Mouse (Mus musculus): ENCODE data around the gene Timeless. TPM values are rescaled to one million over a fixed set of nuclear protein-coding genes. Genes with fewer than 3 reads are reported as not detected.
A peak's percentile ranks its signal among the peaks of the same experiment; 100 is the strongest.
"Not testable (repeated sequence)": the region's sequence is repeated elsewhere in the genome, so short reads cannot be mapped to it uniquely, and the experiment has no call there.

The Timeless gene
- polyA plus RNA-seq, 1 experiment: 5.1 TPM

GRCm38 (mm10) chr10:128212148-128212547 is 19.7 kb upstream of the Timeless start:
- DNase-seq (ENCODE audit: extremely low spot score in 1 of 2, low spot score in 1 of 2): no peak

DNA sequence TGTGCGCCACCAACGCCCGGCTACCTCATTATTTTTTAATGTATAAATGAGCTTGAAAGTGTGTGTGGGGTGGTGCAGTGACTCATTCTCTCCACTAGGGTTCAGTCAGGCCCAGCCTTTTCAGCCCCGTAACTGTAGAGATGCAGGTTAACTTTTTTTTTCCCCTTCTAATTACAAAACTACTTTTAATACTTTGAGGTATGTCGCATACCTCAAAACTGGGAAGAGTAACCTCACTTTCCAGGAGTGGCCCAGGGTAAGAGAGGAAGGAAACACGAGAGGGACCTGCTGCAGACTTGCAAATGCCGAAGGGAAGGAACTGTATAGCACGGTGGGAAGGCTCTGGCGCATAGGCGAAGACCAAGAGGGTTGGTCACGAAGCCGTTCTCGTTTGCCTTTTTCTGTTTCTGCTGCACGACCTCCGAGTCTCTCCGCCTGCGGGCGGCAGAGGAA is 19.0 kb upstream of the Timeless start:
- peak in 1 of 2 experiments; percentile 84 for DNase-seq (ENCODE audit: extremely low spot score in 1 of 2, low spot score in 1 of 2)

DNA sequence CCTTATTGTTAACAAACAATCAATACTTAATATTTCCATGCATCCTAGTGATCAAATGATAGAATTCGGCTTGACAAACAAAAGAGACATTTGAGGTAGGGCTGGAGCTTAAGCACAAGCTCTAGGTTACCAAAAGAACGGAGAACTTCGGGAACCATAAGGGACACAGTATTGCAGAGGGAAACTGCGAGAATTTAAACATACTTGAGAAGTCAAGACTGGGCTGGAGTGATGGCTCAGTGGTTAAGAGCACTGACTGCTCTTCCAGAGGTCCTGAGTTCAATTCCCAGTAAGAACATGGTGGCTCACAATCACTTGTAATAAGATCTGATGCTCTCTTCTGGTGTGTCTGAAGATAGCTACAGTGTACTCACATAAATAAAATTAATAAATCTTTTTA is 17.8 kb upstream of the Timeless start:
- not testable (repeated sequence) for DNase-seq (ENCODE audit: extremely low spot score in 1 of 2, low spot score in 1 of 2)

DNA sequence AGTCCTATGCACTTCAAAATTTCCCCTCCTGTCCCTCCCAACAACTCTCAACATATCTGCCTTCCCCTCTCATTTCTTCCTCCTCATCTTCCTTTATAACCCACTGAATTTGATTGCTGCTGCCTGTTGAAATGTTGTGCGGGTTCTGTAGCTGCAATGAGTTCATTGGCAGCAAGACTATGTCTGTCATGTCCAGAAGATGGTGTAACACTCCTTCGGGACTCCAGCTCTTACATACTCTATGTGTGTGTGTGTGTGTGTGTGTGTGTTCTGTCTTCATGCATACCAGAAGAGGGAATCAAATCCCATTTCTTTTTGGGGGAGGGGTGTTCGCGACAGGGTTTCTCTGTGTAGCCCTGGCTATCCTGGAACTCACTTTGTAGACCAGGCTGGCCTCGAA is 16.9 kb upstream of the Timeless start:
- DNase-seq (ENCODE audit: extremely low spot score in 1 of 2, low spot score in 1 of 2): no peak

DNA sequence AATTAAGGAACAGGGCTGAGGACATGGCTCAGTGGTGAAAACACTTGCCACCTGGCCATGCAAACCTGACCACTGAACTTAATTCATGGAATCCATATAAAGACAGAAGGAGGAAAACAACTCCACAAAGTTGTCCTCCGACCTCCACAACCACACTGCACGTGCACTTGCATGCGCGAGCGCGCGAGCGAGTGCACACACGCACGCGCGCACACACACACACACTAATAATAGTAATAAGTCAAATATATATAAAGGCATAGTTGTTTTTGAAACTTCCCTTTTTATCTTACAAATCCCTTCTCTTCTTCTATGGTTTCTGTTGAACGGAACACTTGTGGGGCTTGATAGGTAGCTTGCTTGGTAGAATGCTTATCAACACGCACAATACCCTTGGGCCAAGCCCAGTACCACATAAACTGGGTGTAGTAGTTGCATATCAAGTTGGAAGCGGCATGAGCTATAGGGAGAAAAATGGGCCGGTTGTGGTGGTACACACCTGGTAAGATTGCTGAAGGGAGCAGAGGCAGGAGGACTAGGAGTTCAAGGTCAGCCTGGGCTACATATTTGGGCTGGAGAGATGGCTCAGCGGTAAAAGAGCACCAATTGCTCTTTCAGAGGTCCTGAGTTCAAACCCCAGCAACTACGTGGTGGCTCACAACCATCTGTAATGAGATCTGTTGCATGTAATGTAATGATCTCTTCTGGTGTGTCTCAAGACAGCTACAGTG is 13.3 kb upstream of the Timeless start:
- no peak for DNase-seq (ENCODE audit: extremely low spot score in 1 of 2, low spot score in 1 of 2)

- no peak for DNase-seq (ENCODE audit: extremely low spot score in 1 of 2, low spot score in 1 of 2)
These were observed 10.2 kb upstream of the Timeless start for GRCm38 (mm10) chr10:128221533-128222286.

GRCm38 (mm10) chr10:128225064-128225463 is 6.8 kb upstream of the Timeless start:
- no peak for DNase-seq (ENCODE audit: extremely low spot score in 1 of 2, low spot score in 1 of 2)

DNA sequence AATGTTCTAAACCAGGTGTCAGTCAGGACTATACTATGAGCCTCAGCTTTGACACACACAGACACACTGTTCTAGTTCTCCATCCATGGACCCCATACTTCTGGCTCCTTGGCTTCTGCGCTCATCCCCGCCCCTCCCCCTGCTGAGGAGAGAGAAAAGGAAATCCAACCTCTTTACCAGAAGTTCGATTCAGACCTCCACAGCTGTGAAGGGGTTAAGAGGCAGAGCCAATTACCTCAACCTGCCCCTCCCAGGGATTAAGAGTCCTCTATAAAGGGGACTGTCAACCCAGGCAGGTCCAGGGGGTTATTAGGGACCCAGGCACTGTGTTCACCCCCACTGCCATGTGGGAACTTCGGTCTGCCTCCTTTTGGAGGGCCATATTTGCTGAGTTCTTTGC is 6.3 kb upstream of the Timeless start, which contains the start of gene Mip:
Mip (plus strand) TSS at position 301 of the 400 bp plus-strand sequence.
- DNase-seq (ENCODE audit: extremely low spot score in 1 of 2, low spot score in 1 of 2): no peak

DNA sequence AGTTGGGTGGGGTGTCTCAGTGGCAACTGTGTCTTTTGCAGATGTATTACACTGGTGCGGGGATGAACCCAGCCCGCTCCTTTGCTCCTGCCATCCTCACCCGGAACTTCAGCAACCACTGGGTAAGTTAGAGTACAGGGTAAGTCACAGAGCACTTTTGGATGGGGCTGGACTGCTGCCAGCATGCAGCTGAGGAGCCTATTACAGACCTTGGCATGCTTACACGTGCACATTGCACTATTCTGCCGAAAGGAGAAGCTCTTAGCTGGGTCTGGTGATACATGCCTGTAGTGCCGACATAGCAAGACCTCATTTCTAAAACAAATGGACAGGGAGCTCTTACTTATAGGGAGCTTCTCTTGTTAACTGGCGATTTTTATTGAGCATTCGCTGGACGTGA is 4.3 kb upstream of the Timeless start:
- no peak for DNase-seq (ENCODE audit: extremely low spot score in 1 of 2, low spot score in 1 of 2)

DNA sequence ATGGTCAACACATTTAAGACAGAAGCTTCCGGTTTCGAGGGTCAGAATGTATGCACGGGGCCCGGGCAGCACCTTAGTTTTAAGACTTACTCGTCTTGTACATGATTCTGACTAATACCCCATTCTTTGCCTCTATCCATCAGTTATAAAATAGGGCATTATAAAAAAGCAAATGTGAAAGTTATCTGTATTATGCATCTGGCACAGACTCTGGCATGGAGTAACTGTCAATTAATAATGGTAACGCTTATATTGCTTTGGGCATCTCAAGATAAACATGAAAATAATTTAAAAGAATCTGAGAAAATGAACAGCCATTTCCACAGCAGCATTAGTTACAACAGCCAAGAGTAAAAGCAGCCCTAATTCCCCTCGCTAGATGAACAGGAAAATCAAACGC is 3.9 kb upstream of the Timeless start:
- DNase-seq (ENCODE audit: extremely low spot score in 1 of 2, low spot score in 1 of 2): no peak

GRCm38 (mm10) chr10:128230582-128230981 is 1.3 kb upstream of the Timeless start:
- DNase-seq (ENCODE audit: extremely low spot score in 1 of 2, low spot score in 1 of 2): no peak

- DNase-seq (ENCODE audit: extremely low spot score in 1 of 2, low spot score in 1 of 2): no peak
These were observed 719 bp upstream of the Timeless start for GRCm38 (mm10) chr10:128231146-128231545.

DNA sequence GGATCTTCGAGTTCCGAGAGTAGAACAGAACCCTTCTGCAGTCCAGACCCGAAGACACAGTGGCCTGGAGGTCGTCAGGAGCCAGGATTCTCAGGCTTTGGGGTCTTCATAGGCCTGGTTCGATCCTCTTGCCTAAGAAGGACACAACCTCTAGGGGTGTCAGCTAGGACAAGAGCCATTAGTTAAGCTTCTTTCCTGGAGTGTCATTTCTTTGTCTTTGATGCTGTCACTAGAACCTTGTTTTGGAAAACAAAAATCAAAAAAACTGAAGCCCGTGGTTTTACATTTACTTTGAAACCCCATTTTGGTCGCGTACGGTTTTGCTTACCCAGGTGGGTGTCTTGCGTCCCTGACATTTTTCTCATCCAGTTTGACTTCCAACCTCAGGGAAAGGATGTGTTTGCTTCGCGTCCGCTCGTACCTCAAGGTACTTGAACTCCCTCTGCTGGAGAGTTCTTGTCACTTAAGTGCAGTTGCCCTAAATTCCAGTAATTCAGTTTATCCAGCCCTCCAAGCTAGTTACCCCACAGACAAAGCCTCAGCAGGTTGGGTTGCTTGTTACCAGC is 638 bp downstream of the Timeless start:
- DNase-seq (ENCODE audit: extremely low spot score in 1 of 2, low spot score in 1 of 2): peak in 1 of 2 experiments; percentile 85

DNA sequence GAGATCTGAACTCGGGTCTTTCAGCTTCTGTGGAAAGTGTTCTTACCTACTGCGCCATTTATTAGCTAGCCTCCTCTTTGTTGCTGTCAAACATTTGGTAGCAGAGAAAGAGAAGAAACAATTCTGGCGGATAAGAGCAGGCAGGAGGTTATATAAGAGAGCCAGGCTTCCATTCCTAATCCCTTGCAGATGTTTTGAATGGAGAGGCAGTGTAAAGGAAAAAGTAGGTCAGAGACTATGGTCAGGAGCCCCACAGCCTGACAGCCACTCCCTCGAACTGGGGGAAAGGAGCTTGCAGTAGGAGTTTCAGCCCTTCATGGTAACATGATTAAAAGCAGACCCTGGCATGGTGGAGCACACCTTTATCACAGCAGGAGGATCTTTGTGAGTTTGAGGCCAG is 4.5 kb downstream of the Timeless start:
- no peak for DNase-seq (ENCODE audit: extremely low spot score in 1 of 2, low spot score in 1 of 2)

- peak in 1 of 2 experiments; percentile 32 for DNase-seq (ENCODE audit: extremely low spot score in 1 of 2, low spot score in 1 of 2)
These were observed 6.1 kb downstream of the Timeless start for GRCm38 (mm10) chr10:128237807-128238480.

- no peak for DNase-seq (ENCODE audit: extremely low spot score in 1 of 2, low spot score in 1 of 2)
These were observed 7.3 kb downstream of the Timeless start for GRCm38 (mm10) chr10:128239140-128239539.

GRCm38 (mm10) chr10:128240131-128240530 is 8.3 kb downstream of the Timeless start:
- no peak for DNase-seq (ENCODE audit: extremely low spot score in 1 of 2, low spot score in 1 of 2)

DNA sequence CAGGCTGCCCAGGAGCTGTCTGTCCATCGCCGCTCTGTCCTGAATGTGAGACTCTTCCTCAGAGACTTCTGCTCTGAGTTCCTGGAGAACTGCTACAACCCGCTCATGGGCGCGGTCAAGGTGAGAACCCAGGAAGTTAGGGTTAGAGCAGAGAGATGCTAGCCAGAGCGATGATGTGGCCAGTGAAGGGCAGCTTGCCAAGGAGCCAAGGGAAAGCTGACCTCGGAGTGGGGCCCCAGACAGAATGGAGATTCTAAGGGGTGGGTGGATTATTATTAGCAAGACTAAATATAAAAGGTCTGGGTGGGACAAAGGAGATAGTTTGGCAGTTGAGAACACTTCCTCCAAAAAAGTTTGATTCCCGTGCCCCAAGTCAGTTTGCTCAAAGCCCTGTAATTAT is 11.4 kb downstream of the Timeless start:
- DNase-seq (ENCODE audit: extremely low spot score in 1 of 2, low spot score in 1 of 2): no peak

DNA sequence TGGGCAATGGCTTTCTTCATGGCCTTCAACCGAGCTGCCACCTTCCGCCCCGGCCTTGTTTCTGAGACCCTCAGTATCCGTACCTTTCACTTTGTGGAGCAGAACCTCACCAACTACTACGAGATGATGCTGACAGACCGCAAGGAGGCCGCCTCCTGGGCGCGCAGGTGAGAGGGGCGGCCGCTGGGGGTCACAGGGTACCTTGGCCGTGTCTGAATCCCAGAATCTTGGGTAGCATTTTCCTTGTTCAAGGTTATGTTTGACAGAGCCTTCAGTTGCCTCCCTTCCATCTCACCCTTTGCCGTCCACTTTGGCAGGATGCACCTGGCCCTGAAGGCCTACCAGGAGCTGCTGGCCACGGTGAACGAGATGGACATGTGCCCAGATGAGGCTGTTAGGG is 12.3 kb downstream of the Timeless start:
- DNase-seq (ENCODE audit: extremely low spot score in 1 of 2, low spot score in 1 of 2): no peak

DNA sequence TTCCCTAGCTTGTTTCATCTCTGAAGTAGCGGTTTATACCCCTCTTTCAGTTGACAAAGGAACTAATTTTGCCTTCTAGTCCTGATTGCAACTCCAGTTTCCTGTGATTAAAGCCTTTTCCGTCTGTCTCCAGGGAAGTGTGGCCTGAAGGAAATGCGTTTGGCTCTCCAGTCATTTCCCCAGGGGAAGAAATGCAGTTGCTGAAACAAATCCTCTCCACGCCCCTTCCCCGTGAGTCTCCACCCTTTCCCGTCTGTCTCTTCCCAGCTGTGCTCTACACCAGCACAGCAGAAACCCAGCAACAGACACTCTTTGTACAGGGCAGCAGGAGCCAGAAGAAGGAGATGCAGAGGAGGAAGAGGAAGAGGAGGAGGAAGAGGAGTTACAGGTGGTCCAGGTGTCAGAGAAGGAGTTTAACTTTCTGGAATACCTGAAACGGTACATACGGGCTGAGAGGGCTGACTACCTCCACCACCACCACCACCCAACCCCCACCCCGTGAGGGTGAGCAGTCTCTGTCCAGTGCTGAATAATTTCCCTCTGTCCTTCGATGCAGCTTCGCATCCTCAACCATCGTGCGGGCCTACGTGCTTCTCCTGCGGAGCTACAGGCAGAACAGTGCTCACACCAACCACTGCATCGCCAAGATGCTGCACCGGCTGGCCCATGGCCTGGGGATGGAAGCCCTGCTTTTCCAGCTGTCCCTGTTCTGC is 15.3 kb downstream of the Timeless start:
- DNase-seq (ENCODE audit: extremely low spot score in 1 of 2, low spot score in 1 of 2): no peak

Data from frontal cortex, adult 2 months (tissue).